Mouse (Mus musculus) ES-CJ7 (cell line): Measurements from ENCODE around the gene Tmem186.

Source experiments
- DNase-seq: peaks from one replicate; pipeline ENCODE4 v3.0.0; 2011; ENCODE audit warnings: low read depth, low spot score

The Tmem186 gene

GRCm38 (mm10) chr16:8612214-8613005, 25.1 kb downstream of the Tmem186 start:
- no peak for DNase-seq

GRCm38 (mm10) chr16:8610397-8610796, 27.1 kb downstream of the Tmem186 start:
- DNase-seq, result no peak

DNA sequence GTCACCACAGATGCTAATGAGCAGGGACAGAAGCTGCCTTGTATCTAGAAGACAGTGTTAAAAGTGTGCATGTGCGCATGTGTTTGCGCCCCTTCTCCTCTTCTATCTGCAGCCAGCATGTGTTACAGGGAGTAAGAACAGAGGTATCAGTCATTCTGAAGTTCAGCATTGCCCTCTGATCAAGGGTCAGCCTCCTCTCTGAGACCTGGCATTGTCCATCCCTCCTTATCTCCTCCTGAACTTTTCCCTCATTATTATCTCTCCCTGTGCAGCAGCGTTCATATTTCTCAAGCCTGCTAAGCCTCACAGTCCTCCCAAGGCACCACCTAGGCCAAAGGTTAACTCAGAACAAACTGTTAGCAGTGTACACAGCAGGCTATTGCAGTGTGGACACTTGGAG, 33.7 kb downstream of the Tmem186 start:
- no peak for DNase-seq

DNA sequence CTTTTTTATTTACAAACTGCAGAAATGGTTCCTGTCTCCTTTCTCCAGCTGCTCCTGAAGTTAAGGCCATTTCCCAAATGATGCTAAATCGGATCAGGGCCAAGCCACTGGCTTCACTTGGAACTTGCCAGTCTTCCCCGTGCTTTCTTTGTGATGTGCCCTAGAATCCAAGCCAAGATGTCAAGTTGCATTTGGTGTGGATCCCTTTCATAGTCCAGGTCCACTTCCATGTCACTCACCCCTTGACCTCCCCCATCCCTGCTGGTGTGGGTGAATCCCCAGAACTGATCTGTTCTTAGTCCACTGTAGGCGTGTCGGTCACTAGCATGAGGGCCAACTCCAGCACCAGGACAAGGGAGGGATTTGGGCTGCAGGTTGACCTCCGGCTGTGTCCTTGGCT, 40.0 kb downstream of the Tmem186 start:
- no peak for DNase-seq

DNA sequence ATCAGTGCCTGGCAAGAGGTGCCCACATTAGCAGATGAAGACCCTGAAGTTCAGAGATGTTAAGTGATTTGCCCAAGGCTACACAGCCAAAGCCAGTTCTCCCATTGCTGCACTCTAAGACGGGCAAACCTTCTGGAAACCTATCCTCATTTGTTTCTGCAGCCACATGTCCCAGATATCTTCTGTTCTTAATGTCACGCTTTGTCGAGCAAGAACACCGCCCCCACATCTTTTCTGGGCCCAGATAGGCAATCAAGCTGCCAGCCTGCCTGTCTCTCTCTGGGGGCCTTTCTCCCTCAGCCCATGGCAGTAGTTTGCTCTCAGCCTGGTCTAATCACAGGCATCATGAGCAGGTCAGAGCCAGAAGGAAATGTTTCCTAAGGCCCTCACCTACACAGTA, 41.2 kb downstream of the Tmem186 start:
- DNase-seq, result no peak

GRCm38 (mm10) chr16:8595411-8595810, 42.1 kb downstream of the Tmem186 start:
- DNase-seq, result no peak

DNA sequence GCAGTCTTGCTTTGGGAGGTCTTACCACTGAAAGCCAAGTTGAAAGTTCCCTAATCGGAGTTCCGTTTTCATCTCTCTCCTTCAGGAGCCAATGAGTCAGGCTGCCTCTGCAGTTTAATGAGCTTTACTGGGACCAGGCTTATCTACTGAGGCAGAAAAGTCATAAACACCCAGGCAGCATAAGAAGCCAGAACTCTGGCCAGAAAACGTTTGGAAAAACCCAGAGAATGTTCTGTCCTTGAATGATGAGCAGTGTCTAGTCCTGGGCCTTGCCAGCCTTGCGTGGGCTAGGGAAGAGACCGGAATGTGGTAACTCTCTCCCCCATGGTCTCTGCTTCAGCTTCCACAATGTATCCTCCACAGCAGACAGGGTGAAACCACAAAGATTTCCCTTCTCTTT, 52.5 kb downstream of the Tmem186 start:
- DNase-seq, result no peak

GRCm38 (mm10) chr16:8584248-8584647, 53.3 kb downstream of the Tmem186 start:
- no peak for DNase-seq
